Comparison of ENCODE assay signal across 8 mouse cellular contexts in genomic region chr4:130087293-130087692, GRCm38 (mm10). TPM values are rescaled to one million over a fixed set of nuclear protein-coding genes. Genes with fewer than 3 reads are reported as not detected.
A peak's percentile ranks its signal among the peaks of the same experiment; 100 is the strongest.
DNase-seq lines count a peak whose midpoint lies in the region; ATAC-seq and TF ChIP-seq lines count a peak whose summit lies in the region.

No protein-coding gene starts in this region.

- WGBS in forebrain, embryonic 10.5 days: 10% methylated on average over 7 of the region's 7 CpGs
- 17% methylated on average over 7 of the region's 7 CpGs for WGBS in neural tube, embryonic 14.5 days

- no peaks in the 10 kb centered on the region for H3K9me3 ChIP-seq in forebrain, embryonic 10.5 days
- no peaks in the 10 kb centered on the region for H3K9me3 ChIP-seq in neural tube, embryonic 14.5 days (ENCODE audit: control insufficient read depth, low read length)

- H3K27ac ChIP-seq in forebrain, embryonic 10.5 days: no peak overlapping the region
- no peak overlapping the region for H3K27ac ChIP-seq in neural tube, embryonic 14.5 days (ENCODE audit: low read depth, low read length)
- H3K27ac ChIP-seq in testis, adult 2 months (ENCODE audit: control insufficient read depth, insufficient read depth, low read depth, low read length): no peak overlapping the region

- no peak overlapping the region for H3K4me3 ChIP-seq in forebrain, embryonic 10.5 days
- H3K4me3 ChIP-seq in neural tube, embryonic 14.5 days (ENCODE audit: low read depth, low read length): no peak overlapping the region
- no peak overlapping the region for H3K4me3 ChIP-seq in testis, adult 2 months (ENCODE audit: control insufficient read depth, low read depth, low read length)

- peak; percentile 100 for TF ChIP-seq CTCF in brain, embryonic 14.5 days (IDR thresholded peaks at IDR 0.05; ENCODE audit: borderline replicate concordance, extremely low read depth, insufficient read depth, insufficient read length)
- peak; percentile 99 for TF ChIP-seq CTCF in testis, adult 2 months (IDR thresholded peaks at IDR 0.05; ENCODE audit: control insufficient read depth, insufficient read depth, insufficient replicate concordance, low read depth, low read length)

- peaks cover 63% of the 10 kb centered on the region for H3K27me3 ChIP-seq in forebrain, embryonic 10.5 days (ENCODE audit: poor library complexity, severe bottlenecking)
- no peaks in the 10 kb centered on the region; the same call in 1 of the 2 replicates for H3K27me3 ChIP-seq in neural tube, embryonic 14.5 days (ENCODE audit: control insufficient read depth, insufficient read depth, low read length)
- H3K27me3 ChIP-seq in testis, adult 2 months (ENCODE audit: control insufficient read depth, insufficient read depth, low read length): no peaks in the 10 kb centered on the region

- intact Hi-C loops in heart, postnatal 10 days (cut with DNase I): loop anchor here (1.0 to 10.0 kb wide), 4 partner anchors 51 to 382 kb away; no protein-coding TSS in a partner anchor

- peak; percentile 88 for DNase-seq in brain, embryonic 14.5 days (ENCODE audit: low read depth)
- DNase-seq in forebrain, embryonic 10.5 days (ENCODE audit: extremely low spot score, low spot score): peak; percentile 92
- DNase-seq in heart, postnatal 10 days: peak; percentile 93 to 96
- DNase-seq in kidney, postnatal 36 days: peak; percentile 87 to 96
- peak; percentile 87 for DNase-seq in lung, adult 18-20 months

- H3K36me3 ChIP-seq in forebrain, embryonic 10.5 days (replicated peaks): no peaks in the 10 kb centered on the region
- no peaks in the 10 kb centered on the region for H3K36me3 ChIP-seq in neural tube, embryonic 14.5 days (ENCODE audit: control insufficient read depth, insufficient read depth, low read length)
- peaks cover 2% of the 10 kb centered on the region; the same call in 1 of the 2 replicates for H3K36me3 ChIP-seq in testis, adult 2 months (ENCODE audit: control insufficient read depth, insufficient read depth, low read length)

- ATAC-seq in CD4-positive, CD25-positive, alpha-beta regulatory T cell, adult 4 months: peak; percentile 75
- peak; percentile 83 for ATAC-seq in neural tube, embryonic 14.5 days (ENCODE audit: low read depth)

- no peak overlapping the region for H3K4me2 ChIP-seq in neural tube, embryonic 14.5 days (ENCODE audit: low read depth, low read length)

- H3K4me1 ChIP-seq in forebrain, embryonic 10.5 days: peaks cover 37% of the 10 kb centered on the region
- no peaks in the 10 kb centered on the region for H3K4me1 ChIP-seq in neural tube, embryonic 14.5 days (ENCODE audit: control insufficient read depth, insufficient read depth, low read length)
- H3K4me1 ChIP-seq in testis, adult 2 months (ENCODE audit: control insufficient read depth, insufficient read depth, low read length): no peaks in the 10 kb centered on the region

- no peak overlapping the region for H3K9ac ChIP-seq in neural tube, embryonic 14.5 days (replicated peaks; ENCODE audit: low read depth, low read length)

- TF ChIP-seq POLR2A in brain, embryonic 14.5 days (IDR thresholded peaks at IDR 0.05; ENCODE audit: borderline replicate concordance, extremely low read depth, insufficient read depth, insufficient read length, poor library complexity, severe bottlenecking): no peak
- TF ChIP-seq POLR2A in testis, adult 2 months (IDR thresholded peaks at IDR 0.05; ENCODE audit: control insufficient read depth, low read depth, low read length): no peak

RNA-seq across cellular contexts. Expression of gene Pef1, which starts 15.1 kb away (rescaled TPM):
- 10 to 100 TPM; 35.0 to 38.4 TPM for polyA plus RNA-seq in CD4-positive, CD25-positive, alpha-beta regulatory T cell, adult 4 months (2017; shearing (Covaris generic))
- polyA plus RNA-seq in brain, embryonic 14.5 days (2012; rRNA removed): 59.7 and 71.4 TPM in 2 replicates
- 69.8 and 70.4 TPM in 2 replicates for polyA plus RNA-seq in forebrain, embryonic 10.5 days (2016; fragmentation: Nextera tagmentation; extraction: Ambion mirVana)
- 10 to 100 TPM; 39.4 to 39.9 TPM for total RNA-seq in heart, postnatal 10 days (2021)
- 66.2 and 68.3 TPM in 2 replicates for polyA plus RNA-seq in neural tube, embryonic 14.5 days (2014; fragmentation: Nextera tagmentation; extraction: Ambion mirVana)
- polyA plus RNA-seq in testis, adult 2 months (2012; rRNA removed): 55.6 and 58.3 TPM in 2 replicates

RNA-seq across cellular contexts. Expression of gene Col16a1, which starts 39.7 kb away (rescaled TPM):
- not detected for polyA plus RNA-seq in CD4-positive, CD25-positive, alpha-beta regulatory T cell, adult 4 months (2017; shearing (Covaris generic))
- 16.7 and 17.1 TPM in 2 replicates for polyA plus RNA-seq in brain, embryonic 14.5 days (2012; rRNA removed)
- polyA plus RNA-seq in forebrain, embryonic 10.5 days (2016; fragmentation: Nextera tagmentation; extraction: Ambion mirVana): 2.3 and 2.4 TPM in 2 replicates
- 10 to 100 TPM; 24.6 to 25.4 TPM for total RNA-seq in heart, postnatal 10 days (2021)
- polyA plus RNA-seq in neural tube, embryonic 14.5 days (2014; fragmentation: Nextera tagmentation; extraction: Ambion mirVana): 5.8 and 18.2 TPM in 2 replicates
- polyA plus RNA-seq in testis, adult 2 months (2012; rRNA removed): 111 and 116 TPM in 2 replicates

RNA-seq across cellular contexts. Expression of gene Hcrtr1, which starts 51.9 kb away (rescaled TPM):
- polyA plus RNA-seq in CD4-positive, CD25-positive, alpha-beta regulatory T cell, adult 4 months (2017; shearing (Covaris generic)): not detected
- 1.4 and 2.0 TPM in 2 replicates for polyA plus RNA-seq in brain, embryonic 14.5 days (2012; rRNA removed)
- polyA plus RNA-seq in forebrain, embryonic 10.5 days (2016; fragmentation: Nextera tagmentation; extraction: Ambion mirVana): 0.32 and 0.36 TPM in 2 replicates
- total RNA-seq in heart, postnatal 10 days (2021): not detected
- 1.2 and 1.8 TPM in 2 replicates for polyA plus RNA-seq in neural tube, embryonic 14.5 days (2014; fragmentation: Nextera tagmentation; extraction: Ambion mirVana)
- polyA plus RNA-seq in testis, adult 2 months (2012; rRNA removed): 0.07 and 0.28 TPM in 2 replicates
